ENCODE assay signal across 10 mouse cellular contexts in genomic region chr17:32173166-32173565, GRCm38 (mm10). TPM values are rescaled to one million over a fixed set of nuclear protein-coding genes. Genes with fewer than 3 reads are reported as not detected.
DNase-seq lines count a peak whose midpoint lies in the region; ATAC-seq lines count a peak whose summit lies in the region.
"Had no signal": no experiment of that assay in that cellular context is flagged by ENCODE, and none has a peak within 500 bp of the region (broad histone marks: within the 10 kb centered on the region; RNA-seq: fewer than 3 reads in every experiment).

No protein-coding gene starts in this region.

- 64% methylated on average over 7 of the region's 7 CpGs for WGBS in forebrain, embryonic 13.5 days

- H3K27ac ChIP-seq in forebrain, embryonic 13.5 days = no peak overlapping the region

- no peaks in the 10 kb centered on the region for H3K27me3 ChIP-seq in forebrain, embryonic 13.5 days

- H3K9ac ChIP-seq in forebrain, embryonic 13.5 days = no peak overlapping the region

- no peak for ATAC-seq in monocyte, adult 5-6 weeks (replicated peaks; ENCODE audit: insufficient number of reproducible peaks, low FRiP score, low TSS enrichment, poor library complexity, severe bottlenecking)
- ATAC-seq in forebrain, embryonic 13.5 days = no peak

- H3K36me3 ChIP-seq in forebrain, embryonic 13.5 days (ENCODE audit: poor library complexity, severe bottlenecking) = no peaks in the 10 kb centered on the region

- no peaks in the 10 kb centered on the region for H3K9me3 ChIP-seq in forebrain, embryonic 13.5 days (replicated peaks)

- no peak overlapping the region for H3K4me2 ChIP-seq in forebrain, embryonic 13.5 days

- no peak overlapping the region for H3K4me3 ChIP-seq in forebrain, embryonic 13.5 days

- peak; percentile 22 for DNase-seq in ovary, postnatal 14 days (ENCODE audit: low spot score)
- DNase-seq in ovary, adult 18-20 months (ENCODE audit: low spot score) = no peak
- peak; percentile 82 for DNase-seq in heart, adult 8-10 months (ENCODE audit: low spot score)
- peak; percentile 88 for DNase-seq in kidney, postnatal 10 days
- peak; percentile 52 for DNase-seq in testis, postnatal 14 days (ENCODE audit: low spot score)
- no peak for DNase-seq in embryo, embryonic 9.5 days (ENCODE audit: extremely low spot score)
- DNase-seq: cerebellum, adult 8-10 months; thymus, postnatal 36 days had no signal

- no peaks in the 10 kb centered on the region for H3K4me1 ChIP-seq in forebrain, embryonic 13.5 days

RNA-seq across cellular contexts. Expression of gene Notch3, which starts 6.5 kb away (rescaled TPM):
- total RNA-seq in heart, adult 8-10 months (2022) = 10 to 100 TPM; 18.6 to 24.9 (median 21.6) TPM
- not detected in 3 replicates for total RNA-seq in monocyte, adult 5-6 weeks (2017)
- polyA plus RNA-seq in forebrain, embryonic 13.5 days (2015; fragmentation: Nextera tagmentation; extraction: Ambion mirVana) = 7.7 and 9.7 TPM in 2 replicates

RNA-seq across cellular contexts. Expression of gene Ephx3, which starts 16.2 kb away (rescaled TPM):
- total RNA-seq in heart, adult 8-10 months (2022) = 1 to 10 TPM in 1 of 4 experiments, under 1 TPM in 3; 0.40 to 1.4 (median 0.69) TPM
- total RNA-seq in monocyte, adult 5-6 weeks (2017) = 0.68 TPM in 1 of 3 replicates, not detected in the others
- 0.08 and 0.10 TPM in 2 replicates for polyA plus RNA-seq in forebrain, embryonic 13.5 days (2015; fragmentation: Nextera tagmentation; extraction: Ambion mirVana)

Comparison
In these comparisons a context has a peak if more than half of its experiments do, and no peak if none do; other contexts are left out.
1. DNase-seq: peak in ovary, postnatal 14 days (single experiment), heart, adult 8-10 months (single experiment), kidney, postnatal 10 days (single experiment) and testis, postnatal 14 days (single experiment); none in ovary, adult 18-20 months (single experiment) and embryo, embryonic 9.5 days (single experiment).
2. RNA of gene Notch3, which starts 6.5 kb away (total RNA-seq): 18.6 to 24.9 TPM in heart, adult 8-10 months; not detected in monocyte, adult 5-6 weeks; every median in the first group is over 10 times any median in the second.